Mouse (Mus musculus) liver, embryonic 15.5 days (tissue): ENCODE results near the gene Selplg. TPM values are rescaled to one million over a fixed set of nuclear protein-coding genes. Genes with fewer than 3 reads are reported as not detected.
"Not testable (repeated sequence)": the region's sequence is repeated elsewhere in the genome, so short reads cannot be mapped to it uniquely, and the experiment has no call there.

Experiments
- ATAC-seq: fragments of 200-750 bp; cut with Nextera tagmentation; 2 replicates; pipeline ENCODE4 v1.8.0; 2017; ENCODE audit warnings: moderate number of reproducible peaks, mild to moderate bottlenecking, moderate library complexity; ENCODE audit not compliant: insufficient read depth
- H3K27ac ChIP-seq: fragments of 300-500 bp; sonication (generic); replicated peaks from 2 replicates; pipeline ENCODE4 v1.5.1; 2015; ENCODE audit warnings: mild to moderate bottlenecking, inconsistent platforms
- H3K27me3 ChIP-seq: fragments of 300-500 bp; sonication (generic); 2 replicates; pipeline ENCODE4 v1.6.1; 2015; ENCODE audit warnings: mild to moderate bottlenecking, inconsistent platforms
- H3K36me3 ChIP-seq: fragments of 300-500 bp; sonication (generic); replicated peaks from 2 replicates; pipeline ENCODE4 v1.6.1; 2015; ENCODE audit warnings: moderate library complexity, mild to moderate bottlenecking, inconsistent platforms
- H3K4me1 ChIP-seq: fragments of 300-500 bp; sonication (generic); replicated peaks from 2 replicates; pipeline ENCODE4 v1.6.1; 2015; ENCODE audit warnings: inconsistent platforms
- H3K4me2 ChIP-seq: fragments of 300-500 bp; sonication (generic); 2 replicates; pipeline ENCODE4 v1.6.1; 2015; ENCODE audit warnings: moderate library complexity, mild to moderate bottlenecking, inconsistent platforms
- H3K4me3 ChIP-seq: fragments of 300-500 bp; sonication (generic); replicated peaks from 2 replicates; pipeline ENCODE4 v1.5.1; 2015; ENCODE audit warnings: mild to moderate bottlenecking, inconsistent platforms
- H3K9ac ChIP-seq: fragments of 300-500 bp; sonication (generic); 2 replicates; pipeline ENCODE4 v1.6.1; 2015; ENCODE audit warnings: moderate library complexity, mild to moderate bottlenecking, inconsistent platforms
- H3K9me3 ChIP-seq: fragments of 300-500 bp; sonication (generic); replicated peaks from 2 replicates; pipeline ENCODE4 v1.6.1; 2016; ENCODE audit warnings: inconsistent platforms
- WGBS: fragments of 180-500 bp; shearing (Covaris S2); methylation state at CpG from one replicate; pipeline ENCODE4 v1.1.7; 2015; ENCODE audit warnings: mixed read lengths; ENCODE audit not compliant: insufficient replicate concordance; 5-methylcytosine and 5-hydroxymethylcytosine counted together
- polyA plus RNA-seq: library from polyadenylated mRNA; unstranded; fragments of >200 nt; fragmentation: Nextera tagmentation; extraction: Ambion mirVana; gene quantifications from 2 replicates; pipeline ENCODE4 v1.2.1, GENCODE M21; 2015

Gene Selplg
- polyA plus RNA-seq, 1 experiment from 2014 or later: 15.3 TPM

DNA sequence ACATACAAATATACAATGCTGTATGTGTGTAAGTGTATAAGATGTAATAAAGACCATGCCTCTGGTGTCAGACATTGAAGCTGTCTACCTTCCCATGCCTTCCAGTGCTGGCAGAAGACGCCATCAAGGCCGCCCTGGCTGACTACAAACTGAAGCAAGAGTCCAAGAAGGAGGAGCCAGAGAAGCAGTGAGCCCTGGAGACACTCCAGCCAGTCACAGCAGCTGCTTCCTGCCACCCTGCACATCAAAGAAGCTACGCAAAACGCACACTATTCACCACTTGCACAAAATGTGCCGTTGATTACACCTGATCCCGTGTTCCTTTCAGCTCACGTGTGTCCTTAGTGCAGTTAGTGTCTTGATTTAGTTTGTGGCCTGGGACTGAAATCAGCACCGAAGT is 54.7 kb downstream of the Selplg start:
- not testable (repeated sequence) for H3K9me3 ChIP-seq, H3K4me2 ChIP-seq, ATAC-seq, H3K27ac ChIP-seq, H3K4me3 ChIP-seq, H3K9ac ChIP-seq, H3K27me3 ChIP-seq
- peaks cover 17% of the 10 kb centered on the region for H3K4me1 ChIP-seq
- WGBS: 90% methylated on average over 8 of the region's 8 CpGs
- H3K36me3 ChIP-seq: peaks cover 47% of the 10 kb centered on the region

DNA sequence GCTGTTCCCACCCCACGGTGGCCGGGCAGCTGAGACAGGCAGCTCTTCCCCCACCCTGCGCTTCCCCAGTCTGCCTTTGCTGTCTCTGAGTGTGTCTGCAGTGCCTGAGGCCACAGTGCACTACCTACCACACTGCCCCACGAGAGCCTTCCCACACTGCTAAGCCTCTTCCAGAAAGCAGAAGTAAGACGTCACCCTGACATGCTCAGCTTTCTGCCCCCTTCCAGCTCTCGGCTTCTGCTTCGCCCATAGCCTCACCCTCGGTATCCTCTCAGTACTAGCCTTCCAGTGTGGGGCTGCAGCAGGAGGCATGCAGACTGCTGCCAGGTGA is 55.6 kb downstream of the Selplg start:
- Histone ChIP-seq H3K36me3 (peaks cover 47% of the 10 kb centered on the region), H3K27me3 (no peaks in the 10 kb centered on the region), H3K9ac (no peak overlapping the region), H3K4me3 (no peak overlapping the region), H3K27ac (peak overlapping the region; percentile 72), H3K4me1 (peaks cover 23% of the 10 kb centered on the region), H3K9me3 (no peaks in the 10 kb centered on the region), H3K4me2 (no peak overlapping the region)
- WGBS: 44% methylated on average over 8 of the region's 8 CpGs
- no peak for ATAC-seq

DNA sequence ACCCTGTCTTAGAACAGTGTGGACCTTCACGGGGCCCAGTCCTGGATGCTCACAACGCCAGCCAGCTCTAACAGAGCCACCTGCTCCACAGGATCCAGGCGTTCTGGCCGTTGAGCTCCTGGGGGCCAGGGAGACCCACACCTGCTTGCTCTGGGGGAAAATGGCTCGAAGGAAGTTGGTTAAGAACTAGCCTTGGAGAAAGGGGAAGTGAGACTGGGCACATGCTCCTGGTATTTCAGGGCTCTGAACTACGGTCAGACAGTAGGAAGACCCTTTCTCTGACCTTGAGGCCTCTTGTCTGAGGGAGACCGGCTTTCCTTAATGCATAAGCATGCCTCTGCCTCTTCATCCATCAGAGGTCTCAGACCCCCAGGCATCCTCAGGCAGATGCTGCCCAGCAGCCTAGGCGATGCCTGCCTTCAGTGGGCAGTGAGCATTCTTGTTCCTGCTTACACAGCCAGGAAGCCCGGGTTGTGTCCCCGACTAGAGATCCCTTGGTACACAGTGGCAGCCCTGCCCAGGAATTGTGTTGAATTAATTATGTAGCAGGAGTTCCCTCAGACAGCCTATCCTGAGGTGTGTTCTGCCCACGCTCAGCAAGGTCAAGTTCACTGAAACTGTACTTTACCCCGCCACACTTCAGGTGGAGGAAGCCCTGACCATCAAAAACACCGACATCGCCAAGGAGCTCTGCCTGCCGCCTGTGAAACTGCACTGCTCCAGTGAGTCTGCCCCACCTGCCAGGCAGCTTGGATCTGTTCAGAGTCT is 56.1 kb downstream of the Selplg start:
- 57% methylated on average over 15 of the region's 15 CpGs for WGBS
- H3K27ac ChIP-seq: peak overlapping the region; percentile 72
- H3K27me3 ChIP-seq: no peaks in the 10 kb centered on the region
- no peak overlapping the region for H3K9ac ChIP-seq
- peaks cover 23% of the 10 kb centered on the region for H3K4me1 ChIP-seq
- peaks cover 47% of the 10 kb centered on the region for H3K36me3 ChIP-seq
- ATAC-seq: no peak
- H3K4me2 ChIP-seq: no peak overlapping the region
- H3K9me3 ChIP-seq: no peaks in the 10 kb centered on the region
- H3K4me3 ChIP-seq: no peak overlapping the region

DNA sequence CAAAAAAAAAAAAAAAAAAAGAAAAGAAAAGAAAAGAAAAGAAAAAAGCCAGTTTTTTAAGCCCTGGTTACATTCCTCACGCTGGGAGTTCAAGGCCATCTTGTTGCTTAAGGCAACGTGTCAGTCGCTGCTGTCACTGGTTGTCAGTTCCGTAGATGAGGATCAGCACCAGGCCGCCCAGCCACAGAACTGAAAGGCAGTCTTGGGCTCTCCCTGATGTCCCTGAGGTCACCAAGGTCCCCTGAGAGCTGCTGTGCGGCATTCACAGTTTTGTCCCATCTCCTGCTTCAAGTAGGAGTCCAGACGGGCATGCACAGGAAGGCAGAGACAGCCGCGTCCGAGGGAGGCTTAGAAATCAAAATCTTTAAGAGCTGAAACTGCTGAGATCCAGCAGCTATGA is 56.9 kb downstream of the Selplg start:
- peak overlapping the region; percentile 72 for H3K27ac ChIP-seq
- H3K36me3 ChIP-seq: peaks cover 47% of the 10 kb centered on the region
- ATAC-seq: no peak
- no peaks in the 10 kb centered on the region for H3K27me3 ChIP-seq
- peaks cover 28% of the 10 kb centered on the region for H3K4me1 ChIP-seq
- H3K9me3 ChIP-seq: no peaks in the 10 kb centered on the region
- H3K4me3 ChIP-seq: no peak overlapping the region
- WGBS: 79% methylated on average over 10 of the region's 10 CpGs
- H3K9ac ChIP-seq: no peak overlapping the region
- no peak overlapping the region for H3K4me2 ChIP-seq

DNA sequence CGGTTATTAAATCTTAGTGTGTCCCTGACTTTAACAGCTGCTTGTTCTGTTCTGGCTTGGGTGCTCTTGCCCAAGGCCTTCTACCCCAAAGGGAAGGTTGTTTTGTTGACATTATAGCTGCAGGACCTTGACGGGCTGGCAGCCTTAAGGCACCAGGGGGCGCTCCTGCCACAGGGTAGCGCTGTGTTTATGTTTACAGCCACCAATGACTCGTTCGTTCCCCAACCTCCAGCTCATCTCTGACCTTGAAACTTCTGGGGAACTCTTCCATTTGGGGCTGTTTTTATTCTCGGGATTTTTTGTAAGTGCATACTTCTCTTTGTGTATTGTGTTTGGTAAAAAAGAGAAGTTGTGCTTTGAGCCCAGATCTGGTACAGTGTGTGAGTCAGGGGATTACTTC is 58.8 kb downstream of the Selplg start:
- peak overlapping the region; percentile 81 for H3K9ac ChIP-seq
- ATAC-seq: peak; percentile 36
- peak overlapping the region; percentile 95 for H3K4me3 ChIP-seq

DNA sequence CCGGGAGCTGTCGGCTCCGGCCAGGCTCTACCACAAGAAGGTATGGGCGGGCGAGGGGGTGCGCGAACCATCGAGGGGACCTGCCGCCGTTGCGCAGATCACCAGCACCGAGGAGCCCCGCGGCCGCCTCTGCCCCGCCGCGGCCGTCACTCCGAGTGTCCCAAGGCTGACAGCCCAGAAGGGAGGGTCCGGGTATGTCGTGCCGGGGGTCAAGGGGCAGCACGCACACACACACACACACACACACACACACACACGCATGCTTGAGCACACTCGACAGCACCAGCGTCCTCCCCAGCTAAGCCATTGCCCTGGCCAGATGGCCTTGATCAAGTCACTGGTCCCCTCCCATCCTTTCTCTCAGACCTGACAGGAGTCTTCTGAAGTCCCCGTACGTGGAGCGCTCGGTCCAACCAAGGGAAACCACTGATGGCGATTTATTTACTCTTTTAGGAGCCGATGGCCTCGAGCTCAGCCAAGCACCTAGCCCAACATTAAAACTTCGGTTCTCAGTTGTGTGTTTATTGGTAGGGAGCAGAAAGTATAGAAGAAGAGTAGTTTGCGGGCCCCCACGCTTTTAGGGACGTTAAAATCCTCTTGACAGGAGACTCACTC is 59.4 kb downstream of the Selplg start:
- H3K4me3 ChIP-seq: peak overlapping the region; percentile 95
- H3K27ac ChIP-seq: peak overlapping the region; percentile 91
- peaks cover 48% of the 10 kb centered on the region for H3K36me3 ChIP-seq
- peaks cover 43% of the 10 kb centered on the region for H3K4me1 ChIP-seq
- H3K9ac ChIP-seq: peak overlapping the region; percentile 81
- H3K9me3 ChIP-seq: no peaks in the 10 kb centered on the region
- 1% methylated on average over 38 of the region's 38 CpGs for WGBS
- peak; percentile 26 for ATAC-seq
- no peaks in the 10 kb centered on the region for H3K27me3 ChIP-seq
- peak overlapping the region; percentile 92 for H3K4me2 ChIP-seq

More for the DNA sequence above, 58.8 kb downstream of the Selplg start:
- Histone ChIP-seq H3K9me3 (no peaks in the 10 kb centered on the region), H3K4me2 (peak overlapping the region; percentile 92), H3K27ac (peak overlapping the region; percentile 91), H3K27me3 (no peaks in the 10 kb centered on the region), H3K4me1 (peaks cover 46% of the 10 kb centered on the region), H3K36me3 (peaks cover 48% of the 10 kb centered on the region)
- WGBS: 0% methylated on average over 7 of the region's 7 CpGs

DNA sequence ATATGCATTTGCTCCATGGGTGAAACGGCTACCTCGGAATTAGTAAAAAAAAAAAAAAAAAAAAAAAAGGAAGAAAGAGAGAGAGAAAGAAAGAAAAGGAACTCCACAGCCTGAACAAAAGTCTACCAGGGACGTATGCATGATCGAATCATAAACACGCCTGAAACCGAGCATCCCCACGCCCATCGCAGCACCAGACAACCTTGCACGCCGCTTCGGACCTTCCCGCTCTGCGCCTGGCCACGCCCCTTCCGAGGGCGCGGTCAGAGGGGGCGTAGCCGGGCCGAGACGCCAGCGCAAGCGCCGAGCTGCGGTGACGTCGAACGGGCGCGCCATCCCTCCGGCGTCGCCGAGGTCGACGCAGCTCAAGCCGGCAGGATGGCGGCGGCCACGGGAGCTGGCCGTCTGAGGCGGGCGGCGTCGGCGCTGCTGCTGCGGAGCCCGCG is 60.0 kb downstream of the Selplg start, which contains the start of the genes Sart3 and Iscu:
TSS of gene Sart3 (minus strand) at position 61 of the 446 bp plus-strand sequence.
TSS of gene Iscu (plus strand) at position 299 of the 446 bp plus-strand sequence.
- Histone ChIP-seq H3K4me3 (peak within 1 kb of the TSS; percentile 95), H3K27ac (peak within 1 kb of the TSS; percentile 91), H3K4me2 (peak within 1 kb of the TSS; percentile 92), H3K36me3 (peaks cover 49% of the 10 kb centered on the region), H3K4me1 (peaks cover 43% of the 10 kb centered on the region), H3K27me3 (no peaks in the 10 kb centered on the region), H3K9me3 (no peaks in the 10 kb centered on the region), H3K9ac (peak within 1 kb of the TSS; percentile 91)
- WGBS: under 1% methylated on average over 45 of the region's 49 CpGs
- peak; percentile 78 for ATAC-seq

DNA sequence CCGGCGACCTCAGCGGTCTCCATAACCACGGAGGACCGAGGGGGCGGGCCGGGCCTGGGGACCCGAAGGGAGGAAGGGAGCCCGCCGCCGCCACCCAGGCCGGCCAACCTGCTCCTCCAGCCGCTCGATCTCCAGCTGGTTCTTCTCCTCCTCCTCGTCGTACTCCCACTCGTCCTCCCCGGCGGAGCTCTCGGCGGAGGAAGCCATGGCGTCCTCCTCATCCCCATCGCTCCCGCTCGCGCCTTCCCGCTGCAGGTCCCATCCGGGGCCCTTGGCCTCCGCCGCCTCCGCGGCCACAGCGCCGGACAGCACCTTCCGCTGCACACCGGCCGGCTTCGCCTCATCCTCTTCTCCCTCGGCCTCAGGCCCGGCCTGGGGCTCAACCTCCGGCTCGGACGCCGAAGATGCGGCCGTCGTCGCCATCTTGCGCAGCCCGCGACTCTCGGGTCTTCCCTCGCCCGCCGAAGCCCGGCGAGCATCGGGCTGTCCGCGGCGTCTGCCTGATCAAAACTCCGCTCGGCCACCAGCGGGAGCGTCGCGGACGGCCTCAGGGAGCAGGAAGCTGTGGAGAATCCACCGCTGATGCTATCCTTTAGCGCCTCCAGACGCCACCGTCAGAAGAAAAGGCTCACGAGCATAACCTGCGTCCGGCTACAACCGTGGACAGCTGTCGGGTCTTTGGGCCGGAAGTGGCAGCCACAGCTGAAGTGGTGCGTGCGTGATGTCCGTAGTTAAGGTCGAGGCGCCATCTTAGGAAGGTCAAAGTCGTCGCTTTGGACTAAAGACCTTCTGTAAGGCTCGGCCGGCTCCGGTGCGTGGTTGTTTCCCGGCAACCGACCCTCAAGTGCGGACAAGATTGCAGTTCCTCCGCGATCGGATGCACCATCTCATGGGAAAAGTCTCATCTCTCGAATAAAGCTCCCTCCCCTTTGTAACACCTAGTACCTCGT is 61.0 kb downstream of the Selplg start:
- Histone ChIP-seq H3K4me3 (peak overlapping the region; percentile 95), H3K27me3 (no peaks in the 10 kb centered on the region), H3K27ac (peak overlapping the region; percentile 91), H3K9me3 (no peaks in the 10 kb centered on the region), H3K9ac (peak overlapping the region; percentile 91), H3K4me2 (peak overlapping the region; percentile 92), H3K36me3 (peaks cover 49% of the 10 kb centered on the region), H3K4me1 (peaks cover 43% of the 10 kb centered on the region)
- WGBS: under 1% methylated on average over 97 of the region's 97 CpGs
- ATAC-seq: peak; percentile 78

DNA sequence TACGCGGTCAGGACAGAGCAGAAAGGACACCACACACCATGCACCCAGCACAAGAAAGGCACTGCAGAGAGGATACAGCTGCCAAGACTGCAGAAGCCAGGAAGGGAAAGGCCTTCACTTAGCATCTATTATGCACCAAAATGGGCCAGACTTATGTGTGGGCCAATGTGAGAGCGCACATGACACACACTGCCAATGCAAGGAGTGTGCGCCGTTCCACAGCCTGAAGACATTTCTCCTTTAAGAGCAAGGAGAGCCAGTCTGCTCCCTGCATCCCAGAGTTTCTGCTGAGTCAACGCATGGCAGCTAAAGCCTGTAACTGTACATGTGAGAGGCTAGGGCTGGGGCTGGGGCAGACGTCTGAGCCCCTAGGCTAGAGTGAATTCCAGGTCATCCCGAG is 63.6 kb downstream of the Selplg start:
- Histone ChIP-seq H3K9me3 (no peaks in the 10 kb centered on the region), H3K4me1 (peaks cover 42% of the 10 kb centered on the region), H3K27me3 (no peaks in the 10 kb centered on the region), H3K4me3 (no peak overlapping the region), H3K4me2 (peak overlapping the region; percentile 1; the same call in 1 of the 2 replicates), H3K9ac (no peak overlapping the region), H3K27ac (no peak overlapping the region), H3K36me3 (peaks cover 47% of the 10 kb centered on the region)
- ATAC-seq: no peak
- 86% methylated on average over 8 of the region's 8 CpGs for WGBS
